Mouse (Mus musculus): ENCODE results near the gene Gm11563. TPM values are rescaled to one million over a fixed set of nuclear protein-coding genes. Genes with fewer than 3 reads are reported as not detected.
"Not testable (repeated sequence)": the region's sequence is repeated elsewhere in the genome, so short reads cannot be mapped to it uniquely, and the experiment has no call there.

The Gm11563 gene
- polyA plus RNA-seq, 1 experiment, result not detected

GRCm38 (mm10) chr11:99650136-99650535 is 8.6 kb downstream of the Gm11563 start, which contains the start of gene Gm11555:
TSS of gene Gm11555 (minus strand) at chr11:99650236.
- no peak within 1 kb of the TSS for H3K4me3 ChIP-seq (replicated peaks; ENCODE audit: insufficient read depth, low read depth, low read length)
- TF ChIP-seq POLR2A (IDR thresholded peaks at IDR 0.05; ENCODE audit: borderline replicate concordance, insufficient read depth, low read length) (no peak), CTCF (IDR thresholded peaks at IDR 0.05; ENCODE audit: borderline replicate concordance, insufficient read depth, low read depth, low read length) (no peak)
- no peaks in the 10 kb centered on the region for H3K27me3 ChIP-seq (ENCODE audit: control insufficient read depth, insufficient read depth, low read length)
- no peaks in the 10 kb centered on the region for H3K4me1 ChIP-seq (ENCODE audit: control insufficient read depth, insufficient read depth, low read length)
- no peak within 1 kb of the TSS for H3K27ac ChIP-seq (ENCODE audit: insufficient read depth, low read length)
- no peak for DNase-seq
- WGBS, result 77% methylated on average over 2 of the region's 2 CpGs

- no peak overlapping the region for H3K27ac ChIP-seq (ENCODE audit: insufficient read depth, low read length)
Measured at GRCm38 (mm10) chr11:99646444-99646843, 12.3 kb downstream of the Gm11563 start.

GRCm38 (mm10) chr11:99644351-99644750 is 14.4 kb downstream of the Gm11563 start:
- no peaks in the 10 kb centered on the region for H3K4me1 ChIP-seq (ENCODE audit: control insufficient read depth, insufficient read depth, low read length)
- 49% methylated on average over 3 of the region's 3 CpGs for WGBS
- no peak for TF ChIP-seq POLR2A (IDR thresholded peaks at IDR 0.05; ENCODE audit: borderline replicate concordance, insufficient read depth, low read length)
- TF ChIP-seq CTCF (IDR thresholded peaks at IDR 0.05; ENCODE audit: borderline replicate concordance, insufficient read depth, low read depth, low read length), result no peak
- no peak overlapping the region for H3K4me3 ChIP-seq (replicated peaks; ENCODE audit: insufficient read depth, low read depth, low read length)
- no peaks in the 10 kb centered on the region for H3K27me3 ChIP-seq (ENCODE audit: control insufficient read depth, insufficient read depth, low read length)
- no peak for DNase-seq
- H3K27ac ChIP-seq (ENCODE audit: insufficient read depth, low read length), result no peak overlapping the region

More at GRCm38 (mm10) chr11:99646444-99646843, 12.3 kb downstream of the Gm11563 start:
- no peak overlapping the region for H3K4me3 ChIP-seq (replicated peaks; ENCODE audit: insufficient read depth, low read depth, low read length)
- DNase-seq, result no peak
- WGBS, result 58% methylated on average over 15 of the region's 15 CpGs
- H3K27me3 ChIP-seq (ENCODE audit: control insufficient read depth, insufficient read depth, low read length), result no peaks in the 10 kb centered on the region
- H3K4me1 ChIP-seq (ENCODE audit: control insufficient read depth, insufficient read depth, low read length), result no peaks in the 10 kb centered on the region
- TF ChIP-seq POLR2A (IDR thresholded peaks at IDR 0.05; ENCODE audit: borderline replicate concordance, insufficient read depth, low read length) (no peak), CTCF (IDR thresholded peaks at IDR 0.05; ENCODE audit: borderline replicate concordance, insufficient read depth, low read depth, low read length) (no peak)

GRCm38 (mm10) chr11:99643635-99644139 is 15.1 kb downstream of the Gm11563 start, which contains the start of gene Krtap4-7:
TSS of gene Krtap4-7 (minus strand) at chr11:99644089.
- DNase-seq; H3K27me3 ChIP-seq (ENCODE audit: control insufficient read depth, insufficient read depth, low read length); H3K27ac ChIP-seq (ENCODE audit: insufficient read depth, low read length); H3K4me1 ChIP-seq (ENCODE audit: control insufficient read depth, insufficient read depth, low read length); H3K4me3 ChIP-seq (replicated peaks; ENCODE audit: insufficient read depth, low read depth, low read length): not testable (repeated sequence)
- WGBS, result 87% methylated on average over 9 of the region's 9 CpGs

- TF ChIP-seq POLR2A (IDR thresholded peaks at IDR 0.05; ENCODE audit: borderline replicate concordance, insufficient read depth, low read length) (no peak), CTCF (IDR thresholded peaks at IDR 0.05; ENCODE audit: borderline replicate concordance, insufficient read depth, low read depth, low read length) (no peak)
- Histone ChIP-seq H3K27me3 (ENCODE audit: control insufficient read depth, insufficient read depth, low read length) (no peaks in the 10 kb centered on the region), H3K4me1 (ENCODE audit: control insufficient read depth, insufficient read depth, low read length) (no peaks in the 10 kb centered on the region), H3K4me3 (replicated peaks; ENCODE audit: insufficient read depth, low read depth, low read length) (no peak overlapping the region), H3K27ac (ENCODE audit: insufficient read depth, low read length) (no peak overlapping the region)
- DNase-seq, result no peak
- WGBS, result 25% methylated on average over 1 of the region's 1 CpGs
Measured at GRCm38 (mm10) chr11:99640926-99641325, 17.8 kb downstream of the Gm11563 start.

GRCm38 (mm10) chr11:99637086-99637485 is 21.7 kb downstream of the Gm11563 start:
- WGBS, result 48% methylated on average over 1 of the region's 1 CpGs
- H3K27me3 ChIP-seq (ENCODE audit: control insufficient read depth, insufficient read depth, low read length), result no peaks in the 10 kb centered on the region
- DNase-seq, result no peak
- no peak overlapping the region for H3K4me3 ChIP-seq (replicated peaks; ENCODE audit: insufficient read depth, low read depth, low read length)
- TF ChIP-seq CTCF (IDR thresholded peaks at IDR 0.05; ENCODE audit: borderline replicate concordance, insufficient read depth, low read depth, low read length) (no peak), POLR2A (IDR thresholded peaks at IDR 0.05; ENCODE audit: borderline replicate concordance, insufficient read depth, low read length) (no peak)
- H3K4me1 ChIP-seq (ENCODE audit: control insufficient read depth, insufficient read depth, low read length), result no peaks in the 10 kb centered on the region
- H3K27ac ChIP-seq (ENCODE audit: insufficient read depth, low read length), result no peak overlapping the region

GRCm38 (mm10) chr11:99634653-99635134 is 24.1 kb downstream of the Gm11563 start, which contains the start of gene Krtap4-2:
TSS of gene Krtap4-2 (minus strand) at chr11:99635084.
- no peak for DNase-seq
- Histone ChIP-seq H3K4me3 (replicated peaks; ENCODE audit: insufficient read depth, low read depth, low read length) (no peak within 1 kb of the TSS), H3K27ac (ENCODE audit: insufficient read depth, low read length) (no peak within 1 kb of the TSS), H3K27me3 (ENCODE audit: control insufficient read depth, insufficient read depth, low read length) (no peaks in the 10 kb centered on the region), H3K4me1 (ENCODE audit: control insufficient read depth, insufficient read depth, low read length) (no peaks in the 10 kb centered on the region)
- TF ChIP-seq POLR2A (IDR thresholded peaks at IDR 0.05; ENCODE audit: borderline replicate concordance, insufficient read depth, low read length) (no peak), CTCF (IDR thresholded peaks at IDR 0.05; ENCODE audit: borderline replicate concordance, insufficient read depth, low read depth, low read length) (no peak)
- WGBS, result 43% methylated on average over 8 of the region's 8 CpGs

GRCm38 (mm10) chr11:99633293-99633692 is 25.5 kb downstream of the Gm11563 start:
- Histone ChIP-seq H3K27me3 (ENCODE audit: control insufficient read depth, insufficient read depth, low read length) (no peaks in the 10 kb centered on the region), H3K4me1 (ENCODE audit: control insufficient read depth, insufficient read depth, low read length) (no peaks in the 10 kb centered on the region), H3K27ac (ENCODE audit: insufficient read depth, low read length) (no peak overlapping the region), H3K4me3 (replicated peaks; ENCODE audit: insufficient read depth, low read depth, low read length) (no peak overlapping the region)
- WGBS, result 81% methylated on average over 2 of the region's 2 CpGs
- DNase-seq, result no peak
- TF ChIP-seq CTCF (IDR thresholded peaks at IDR 0.05; ENCODE audit: borderline replicate concordance, insufficient read depth, low read depth, low read length), result no peak

Measured in cerebellum, adult 2 months (tissue).